Mouse (Mus musculus) urinary bladder, postnatal 0 days (tissue): ENCODE results near the gene Vmn1r55. TPM values are rescaled to one million over a fixed set of nuclear protein-coding genes. Genes with fewer than 3 reads are reported as not detected.

Experiments used
- microRNA-seq: library from miRNA; unstranded; fragments of <30 nt; microRNA quantifications from one replicate; pipeline ENCODE4, GENCODE M21; 2016
- polyA plus RNA-seq: library from polyadenylated mRNA; unstranded; fragments of >200 nt; fragmentation: Nextera tagmentation; extraction: Ambion mirVana; gene quantifications from 2 replicates; pipeline ENCODE4 v1.2.1, GENCODE M21; 2015

Gene Vmn1r55
- polyA plus RNA-seq, result not detected in 2 replicates

DNA sequence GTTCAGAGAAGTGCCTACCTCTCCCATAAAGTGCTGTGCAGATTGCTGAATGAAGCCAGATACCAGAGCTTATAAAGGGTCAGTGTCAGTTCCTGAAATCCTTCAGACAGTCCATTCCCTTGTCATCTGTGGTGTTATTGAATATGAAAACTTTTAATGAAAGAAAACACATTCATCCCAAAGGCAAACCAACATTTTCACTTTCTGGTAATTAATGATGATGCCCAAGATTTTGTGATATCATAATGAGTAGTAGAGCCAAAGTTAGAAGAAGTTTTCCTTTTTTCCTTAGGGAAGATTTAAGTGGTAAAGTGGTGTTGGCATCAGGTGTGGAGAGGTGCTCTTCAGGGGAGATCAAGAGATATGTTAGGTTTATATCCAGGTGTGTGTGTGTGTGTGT lies at the start of gene Vmn1r55:
Gene Vmn1r55, minus strand, starts transcription at position 101 of the 400 bp plus-strand sequence.

DNA sequence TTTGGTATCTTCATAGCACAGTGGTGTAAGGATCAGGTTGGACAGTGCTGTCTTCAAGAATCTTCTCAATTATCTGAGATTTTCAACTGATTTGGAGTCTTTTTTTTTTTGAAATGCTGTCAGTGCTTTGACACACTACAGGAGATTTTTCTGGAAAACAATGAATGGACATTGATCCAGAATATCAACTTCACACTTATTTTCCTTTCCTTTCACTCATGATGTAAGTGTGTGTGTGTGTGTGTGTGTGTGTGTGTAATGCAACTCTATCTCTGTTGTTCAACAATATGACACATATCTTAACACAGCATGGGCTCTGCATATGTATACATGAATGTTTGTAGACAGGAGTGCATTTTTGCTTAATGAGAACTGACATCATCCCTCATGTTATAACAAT lies 47.2 kb upstream of the Vmn1r55 start, which contains the start of gene Vmn1r56:
Gene Vmn1r56, minus strand, starts transcription at position 101 of the 400 bp plus-strand sequence.

DNA sequence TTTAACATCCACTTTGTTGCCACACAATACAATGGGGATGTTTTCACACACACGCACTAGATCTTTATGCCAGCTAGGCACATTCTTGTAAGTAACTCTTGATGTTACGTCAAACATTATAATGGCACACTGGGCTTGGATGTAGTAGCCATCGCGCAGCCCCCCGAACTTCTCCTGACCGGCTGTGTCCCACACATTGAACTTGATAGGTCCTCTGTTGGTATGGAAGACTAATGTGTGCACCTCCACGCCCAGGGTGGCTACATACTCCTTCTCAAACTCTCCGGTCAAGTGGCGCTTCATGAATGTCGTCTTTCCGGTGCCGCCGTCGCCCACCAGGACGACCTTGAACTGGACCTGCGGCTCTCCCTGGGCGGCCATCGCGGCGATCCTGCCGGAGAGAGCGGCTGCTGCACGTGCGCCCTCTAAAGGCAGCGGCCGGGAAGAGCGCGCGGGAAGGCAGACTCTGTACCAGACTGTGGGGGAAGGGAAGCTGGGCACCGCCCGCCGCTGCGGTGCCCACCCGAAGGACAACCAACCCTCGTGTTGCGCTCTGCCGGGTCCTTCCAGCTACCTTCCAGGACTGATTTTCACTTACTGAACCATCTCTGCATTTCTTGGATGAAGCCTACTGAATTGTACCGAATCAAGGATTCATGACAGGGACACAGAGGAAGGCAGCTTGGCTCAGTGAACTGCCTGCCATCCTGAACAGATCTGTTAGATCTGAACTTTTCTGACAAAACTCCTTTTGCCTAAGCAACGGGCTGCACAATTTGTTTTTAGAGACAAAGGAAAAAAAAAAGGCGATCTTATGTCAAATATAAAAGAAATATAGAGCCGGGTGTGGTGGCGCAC lies 23.7 kb downstream of the Vmn1r55 start, which contains the start of gene Rasl2-9:
Gene Rasl2-9, minus strand, starts transcription at position 402 of the 858 bp plus-strand sequence.

DNA sequence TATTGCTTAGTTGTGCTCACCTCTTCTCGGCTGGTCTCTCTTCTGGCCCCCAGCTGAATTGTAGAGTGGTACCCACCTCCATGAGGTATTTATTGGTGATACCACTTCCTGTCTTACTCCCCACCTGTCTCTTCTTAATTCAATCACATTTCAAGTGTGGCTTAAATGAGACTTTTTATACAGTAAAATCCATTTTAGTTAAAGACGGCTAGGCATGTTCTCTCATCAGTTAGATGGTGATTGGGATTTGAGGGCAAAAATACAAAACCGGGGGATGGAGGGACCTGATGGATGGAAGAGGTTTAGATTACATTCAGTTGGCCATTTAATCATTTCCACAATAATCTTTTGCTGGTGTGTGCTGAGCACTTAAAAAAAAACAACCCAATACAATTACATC lies 32.6 kb downstream of the Vmn1r55 start, which contains the start of gene Rfpl4:
Gene Rfpl4, minus strand, starts transcription at position 101 of the 400 bp plus-strand sequence.

DNA sequence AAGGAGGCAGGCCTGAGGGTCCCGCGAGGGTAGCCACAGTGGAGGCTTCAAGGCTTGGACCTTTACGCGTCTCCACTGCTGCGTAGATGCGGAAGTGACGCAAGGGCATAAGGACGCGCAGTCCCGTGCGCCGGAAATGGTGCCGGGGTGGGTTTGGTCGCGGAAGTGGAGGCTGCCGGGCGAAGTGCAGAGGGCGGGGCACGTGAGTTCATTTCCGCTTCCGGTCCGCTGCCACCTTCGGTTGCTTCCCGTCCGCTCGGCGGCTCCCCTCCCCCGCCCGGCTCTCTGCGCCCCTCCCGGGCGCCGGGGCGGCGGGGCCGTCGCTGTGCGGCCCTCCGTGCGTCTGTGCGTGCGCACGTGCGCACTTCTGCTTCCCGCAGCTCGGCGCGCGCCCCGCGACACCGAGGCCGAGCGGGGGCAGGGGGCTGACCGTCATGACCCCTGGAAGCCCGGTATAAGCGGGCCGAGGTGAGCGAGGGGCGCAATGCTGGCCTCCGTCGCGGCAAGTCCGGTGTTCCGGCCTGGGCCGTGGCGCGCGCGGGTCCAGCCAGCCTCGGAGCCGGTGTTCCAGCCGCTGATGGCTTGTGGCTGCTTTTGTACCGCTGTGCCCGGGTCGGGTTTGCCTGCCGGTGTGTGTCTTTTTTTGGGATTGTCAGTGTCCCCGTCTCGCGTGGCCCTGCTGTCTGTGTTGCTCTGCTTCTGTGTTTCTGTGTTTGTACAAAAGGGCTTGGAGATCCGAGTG lies 69.3 kb downstream of the Vmn1r55 start, which contains the start of gene Epn1:
Gene Epn1, plus strand, starts transcription at position 226 of the 742 bp plus-strand sequence.

Small RNAs within 50 kb of the gene (microRNA-seq; reads per million reads assigned to microRNA genes)
- not detected for gene Gm26217

Other genes starting within 250 kb of the Vmn1r55 start
- gene Gm36210, start 243.2 kb downstream of the Vmn1r55 start, polyA plus RNA-seq, result not detected in 2 replicates
- gene Zfp628, start 234.5 kb downstream of the Vmn1r55 start, polyA plus RNA-seq, result 1.7 and 2.3 TPM in 2 replicates
- gene Nat14, start 227.6 kb downstream of the Vmn1r55 start, polyA plus RNA-seq, result 2.6 and 3.0 TPM in 2 replicates
- 3.7 and 4.8 TPM in 2 replicates for gene Ssc5d, start 223.9 kb downstream of the Vmn1r55 start, polyA plus RNA-seq
- gene Sbk2, start 185.3 kb downstream of the Vmn1r55 start, polyA plus RNA-seq, result 0.12 and 0.23 TPM in 2 replicates
- gene Sbk3, start 178.5 kb downstream of the Vmn1r55 start, polyA plus RNA-seq, result not detected in 2 replicates
- 12.7 and 15.0 TPM in 2 replicates for gene Zfp579, start 153.5 kb downstream of the Vmn1r55 start, polyA plus RNA-seq
- 13.2 and 14.0 TPM in 2 replicates for gene Zfp524, start 135.3 kb downstream of the Vmn1r55 start, polyA plus RNA-seq
- 15.1 and 16.0 TPM in 2 replicates for gene Fiz1, start 135.0 kb downstream of the Vmn1r55 start, polyA plus RNA-seq
- 2.4 and 4.0 TPM in 2 replicates for gene Gm44973, start 134.2 kb downstream of the Vmn1r55 start, polyA plus RNA-seq
- gene Zfp865, start 129.3 kb downstream of the Vmn1r55 start, polyA plus RNA-seq, result 3.1 TPM in 2 replicates
- gene Ccdc106, start 129.1 kb downstream of the Vmn1r55 start, polyA plus RNA-seq, result 53.3 and 57.1 TPM in 2 replicates
- not detected in 2 replicates for gene 4632433K11Rik, start 115.6 kb downstream of the Vmn1r55 start, polyA plus RNA-seq
- 3.9 and 5.4 TPM in 2 replicates for gene Zfp784, start 111.2 kb downstream of the Vmn1r55 start, polyA plus RNA-seq
- gene Zfp580, start 98.1 kb downstream of the Vmn1r55 start, polyA plus RNA-seq, result 33.3 and 37.8 TPM in 2 replicates
- gene U2af2, start 87.5 kb downstream of the Vmn1r55 start, polyA plus RNA-seq, result 51.0 and 53.6 TPM in 2 replicates
- gene Epn1, start 69.4 kb downstream of the Vmn1r55 start, polyA plus RNA-seq, result 39.4 and 40.6 TPM in 2 replicates
- not detected in 2 replicates for gene Rfpl4, start 32.7 kb downstream of the Vmn1r55 start, polyA plus RNA-seq
- 0.57 and 1.1 TPM in 2 replicates for gene Rasl2-9, start 23.7 kb downstream of the Vmn1r55 start, polyA plus RNA-seq
- not detected in 2 replicates for gene Vmn1r56, start 47.1 kb upstream of the Vmn1r55 start, polyA plus RNA-seq
- gene Vmn1r57, start 68.8 kb upstream of the Vmn1r55 start, polyA plus RNA-seq, result not detected in 2 replicates
- gene Gm5065, start 200.9 kb upstream of the Vmn1r55 start, polyA plus RNA-seq, result not detected in 2 replicates
- gene Nlrp2, start 201.4 kb upstream of the Vmn1r55 start, polyA plus RNA-seq, result not detected in 2 replicates